Mouse (Mus musculus) stomach, embryonic 14.5 days (tissue): ENCODE data around the gene Daam2. TPM values are rescaled to one million over a fixed set of nuclear protein-coding genes. Genes with fewer than 3 reads are reported as not detected.

Experiments used
- ATAC-seq: fragments of 200-750 bp; cut with Nextera tagmentation; 2 replicates; pipeline ENCODE4 v1.8.0; 2017; ENCODE audit warnings: low read depth, moderate TSS enrichment; ENCODE audit not compliant: insufficient number of reproducible peaks, insufficient read depth, low FRiP score
- H3K27ac ChIP-seq: fragments of 300-500 bp; sonication (generic); 2 replicates; pipeline ENCODE4 v1.5.1; 2014; ENCODE audit warnings: mild to moderate bottlenecking, low read length, moderate library complexity, mixed read lengths
- H3K27me3 ChIP-seq: fragments of 300-500 bp; sonication (generic); 2 replicates; pipeline ENCODE4 v1.6.1; 2014; ENCODE audit warnings: low read length, control low read depth, mixed read lengths; ENCODE audit not compliant: control insufficient read depth, insufficient read depth
- H3K36me3 ChIP-seq: fragments of 300-500 bp; sonication (generic); 2 replicates; pipeline ENCODE4 v1.6.1; 2014; ENCODE audit warnings: mild to moderate bottlenecking, control low read depth, low read length, moderate library complexity, mixed read lengths; ENCODE audit not compliant: control insufficient read depth, insufficient read depth
- H3K4me1 ChIP-seq: fragments of 300-500 bp; sonication (generic); 2 replicates; pipeline ENCODE4 v1.6.1; 2014; ENCODE audit warnings: low read length, control low read depth, mixed read lengths; ENCODE audit not compliant: control insufficient read depth, insufficient read depth
- H3K4me2 ChIP-seq: fragments of 300-500 bp; sonication (generic); replicated peaks from 2 replicates; pipeline ENCODE4 v1.6.1; 2014; ENCODE audit warnings: low read depth, low read length, control low read depth
- H3K4me3 ChIP-seq: fragments of 300-500 bp; sonication (generic); 2 replicates; pipeline ENCODE4 v1.5.1; 2014; ENCODE audit warnings: low read depth, low read length, control low read depth
- H3K9ac ChIP-seq: fragments of 300-500 bp; sonication (generic); replicated peaks from 2 replicates; pipeline ENCODE4 v1.6.1; 2014; ENCODE audit warnings: low read depth, mild to moderate bottlenecking, control low read depth, low read length, moderate library complexity, mixed read lengths
- H3K9me3 ChIP-seq: fragments of 300-500 bp; sonication (generic); 2 replicates; pipeline ENCODE4 v1.6.1; 2016; ENCODE audit warnings: low read depth, low read length, control low read depth; ENCODE audit not compliant: control insufficient read depth
- WGBS: fragments of 180-500 bp; shearing (Covaris S2); extraction: QIAGEN DNeasy Blood & Tissue Kit; methylation state at CpG from one replicate; pipeline ENCODE4 v1.1.7; 2014; 5-methylcytosine and 5-hydroxymethylcytosine counted together
- polyA plus RNA-seq: library from polyadenylated mRNA; unstranded; fragments of >200 nt; fragmentation: Nextera tagmentation; extraction: Ambion mirVana; gene quantifications from 2 replicates; pipeline ENCODE4 v1.2.1, GENCODE M21; 2014

Daam2 gene
- 12.5 TPM in 2 replicates for polyA plus RNA-seq

DNA sequence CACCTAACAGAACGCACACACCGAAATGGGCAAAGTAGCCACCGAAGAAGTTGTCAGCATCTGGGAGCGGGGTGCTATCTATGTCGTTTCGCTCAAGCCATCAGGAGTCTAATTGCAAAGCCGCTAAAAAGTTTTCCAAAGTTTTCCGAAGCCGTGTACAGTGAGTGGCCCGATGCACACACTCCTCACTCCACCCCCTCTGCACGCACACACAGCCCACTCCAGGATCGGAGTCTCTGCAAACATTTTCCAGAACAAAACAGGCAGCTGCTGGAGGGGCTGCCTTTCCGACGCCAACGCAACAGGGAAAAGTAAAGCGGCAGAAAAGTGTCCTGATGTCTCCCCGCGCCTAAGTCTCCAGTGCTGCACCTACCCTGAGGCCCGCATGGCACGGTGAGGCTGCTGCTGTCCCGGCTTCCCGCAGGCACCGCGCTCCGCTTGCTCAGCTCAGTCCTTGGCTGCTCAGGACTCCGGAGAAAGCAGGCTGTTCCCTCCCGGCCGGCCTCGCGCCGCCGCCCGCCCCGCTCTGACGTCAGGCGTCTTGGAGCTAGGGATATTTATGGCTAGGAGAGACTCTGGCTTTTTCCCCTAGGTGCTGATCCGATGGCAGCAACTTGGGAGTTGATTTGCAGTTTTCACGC, at the start of gene Daam2:
TSS of gene Daam2 (minus strand) at position 514 of the 641 bp plus-strand sequence.
- under 1% methylated on average over 38 of the region's 38 CpGs for WGBS
- Histone ChIP-seq H3K4me3 (peak within 1 kb of the TSS; percentile 55), H3K9ac (peak within 1 kb of the TSS; percentile 62), H3K4me1 (peaks cover 10% of the 10 kb centered on the region; the same call in 1 of the 2 replicates), H3K9me3 (no peaks in the 10 kb centered on the region), H3K4me2 (peak within 1 kb of the TSS; percentile 43), H3K36me3 (no peaks in the 10 kb centered on the region), H3K27ac (peak within 1 kb of the TSS; percentile 87), H3K27me3 (no peaks in the 10 kb centered on the region)
- ATAC-seq, result peak; percentile 88

DNA sequence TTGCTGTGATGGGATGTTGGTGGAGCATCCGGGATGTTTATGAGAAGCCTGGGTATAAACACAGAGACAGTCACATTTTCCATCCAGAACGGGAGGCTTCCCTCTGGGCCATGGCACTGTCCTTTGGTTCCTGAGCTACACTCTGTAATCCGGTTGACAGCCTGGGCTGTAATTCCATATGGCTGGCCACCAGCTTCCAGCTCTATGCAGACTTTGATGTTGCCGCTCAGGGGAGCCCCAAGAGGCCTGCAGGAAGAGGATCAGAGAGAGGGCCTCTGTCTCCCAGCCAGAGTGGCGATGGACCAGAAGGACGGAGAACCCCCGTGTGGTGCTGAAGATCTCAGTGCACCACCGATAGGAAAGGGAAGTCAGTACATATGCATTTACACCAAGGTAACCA, 46.2 kb upstream of the Daam2 start:
- Histone ChIP-seq H3K4me2 (no peak overlapping the region), H3K27me3 (no peaks in the 10 kb centered on the region), H3K9ac (no peak overlapping the region), H3K27ac (no peak overlapping the region), H3K4me3 (no peak overlapping the region), H3K4me1 (peaks cover 2% of the 10 kb centered on the region; the same call in 1 of the 2 replicates), H3K36me3 (no peaks in the 10 kb centered on the region), H3K9me3 (no peaks in the 10 kb centered on the region)
- 56% methylated on average over 8 of the region's 8 CpGs for WGBS
- no peak for ATAC-seq

DNA sequence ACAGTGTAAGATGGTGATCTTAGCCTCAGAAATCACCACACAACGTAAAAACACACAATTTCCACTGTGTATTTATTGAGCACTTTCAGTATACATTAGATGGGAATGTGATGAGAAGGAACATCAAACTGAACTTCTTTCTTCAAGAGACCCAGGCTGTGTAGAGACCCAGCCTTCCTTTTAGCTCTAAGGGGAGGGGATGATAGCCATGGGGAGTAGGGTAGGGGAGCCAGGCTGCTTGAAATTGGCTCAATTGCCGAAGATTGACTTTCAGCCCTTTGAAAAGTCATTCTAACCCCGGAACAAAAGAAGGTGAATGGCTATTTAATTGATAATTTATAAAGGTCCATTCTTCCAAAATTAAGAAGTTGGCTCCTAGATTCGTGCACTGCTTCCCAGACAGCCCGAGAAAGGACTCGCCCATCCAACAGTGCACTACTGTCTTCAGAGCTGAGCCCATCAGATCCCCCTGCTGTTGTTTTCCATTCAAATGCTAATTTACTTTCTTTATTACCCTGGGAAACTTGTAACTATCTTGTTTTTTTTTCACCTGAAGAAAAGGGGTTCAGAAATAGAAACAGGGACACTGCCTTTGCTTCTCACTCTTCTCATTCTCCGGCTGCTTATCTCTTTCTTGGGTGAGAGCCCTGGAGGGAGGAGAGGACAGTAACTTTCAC, 43.3 kb upstream of the Daam2 start:
- no peak for ATAC-seq
- 64% methylated on average over 7 of the region's 7 CpGs for WGBS
- Histone ChIP-seq H3K27me3 (no peaks in the 10 kb centered on the region), H3K4me1 (no peaks in the 10 kb centered on the region), H3K27ac (no peak overlapping the region), H3K4me2 (no peak overlapping the region), H3K9me3 (no peaks in the 10 kb centered on the region), H3K4me3 (no peak overlapping the region), H3K36me3 (no peaks in the 10 kb centered on the region), H3K9ac (no peak overlapping the region)

DNA sequence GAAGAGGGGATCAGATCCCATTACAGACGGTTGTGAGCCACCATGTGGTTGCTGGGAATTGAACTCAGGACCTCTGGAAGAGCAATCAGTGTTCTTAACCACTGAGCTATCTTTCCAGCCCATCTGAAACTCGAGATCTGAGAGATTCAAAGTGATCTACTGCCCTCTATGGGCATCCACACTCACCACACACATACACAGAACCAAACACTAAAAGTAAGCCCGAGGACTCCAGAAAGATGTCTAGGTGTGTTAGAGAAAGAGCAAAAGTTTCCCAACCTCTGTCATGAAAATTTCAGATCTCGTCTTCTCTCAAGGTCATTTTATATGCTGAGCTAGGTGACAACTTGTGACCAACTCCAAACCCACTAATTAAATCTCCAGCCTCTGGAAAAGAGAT, 41.3 kb upstream of the Daam2 start:
- no peak overlapping the region for H3K4me2 ChIP-seq
- no peak overlapping the region for H3K9ac ChIP-seq
- H3K27ac ChIP-seq, result no peak overlapping the region
- H3K36me3 ChIP-seq, result no peaks in the 10 kb centered on the region
- no peaks in the 10 kb centered on the region for H3K9me3 ChIP-seq
- H3K4me1 ChIP-seq, result no peaks in the 10 kb centered on the region
- 80% methylated on average over 4 of the region's 4 CpGs for WGBS
- H3K4me3 ChIP-seq, result no peak overlapping the region
- no peaks in the 10 kb centered on the region for H3K27me3 ChIP-seq
- no peak for ATAC-seq

DNA sequence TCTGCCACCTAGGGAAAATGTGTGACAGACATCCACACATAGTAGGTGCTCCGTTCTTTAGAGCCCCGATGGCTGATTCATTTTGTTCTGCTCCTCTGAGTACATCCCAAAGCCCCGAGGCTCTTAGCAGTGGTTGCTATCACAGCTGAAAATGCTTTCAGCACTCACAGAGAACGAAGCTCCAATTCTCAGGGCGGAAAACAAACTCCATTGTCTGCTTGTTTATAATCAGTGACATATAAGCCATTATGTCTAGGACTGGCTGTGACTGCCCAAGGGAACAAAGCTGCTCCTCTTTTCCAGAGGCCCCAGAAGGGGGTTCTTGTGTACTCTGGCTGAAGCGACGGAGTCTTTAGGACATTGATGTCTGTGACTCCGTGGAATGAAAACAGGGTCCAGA, 25.9 kb upstream of the Daam2 start:
- Histone ChIP-seq H3K9me3 (no peaks in the 10 kb centered on the region), H3K4me3 (no peak overlapping the region), H3K9ac (no peak overlapping the region), H3K4me2 (no peak overlapping the region), H3K36me3 (no peaks in the 10 kb centered on the region), H3K27me3 (no peaks in the 10 kb centered on the region), H3K4me1 (no peaks in the 10 kb centered on the region), H3K27ac (no peak overlapping the region)
- 53% methylated on average over 8 of the region's 8 CpGs for WGBS
- no peak for ATAC-seq

DNA sequence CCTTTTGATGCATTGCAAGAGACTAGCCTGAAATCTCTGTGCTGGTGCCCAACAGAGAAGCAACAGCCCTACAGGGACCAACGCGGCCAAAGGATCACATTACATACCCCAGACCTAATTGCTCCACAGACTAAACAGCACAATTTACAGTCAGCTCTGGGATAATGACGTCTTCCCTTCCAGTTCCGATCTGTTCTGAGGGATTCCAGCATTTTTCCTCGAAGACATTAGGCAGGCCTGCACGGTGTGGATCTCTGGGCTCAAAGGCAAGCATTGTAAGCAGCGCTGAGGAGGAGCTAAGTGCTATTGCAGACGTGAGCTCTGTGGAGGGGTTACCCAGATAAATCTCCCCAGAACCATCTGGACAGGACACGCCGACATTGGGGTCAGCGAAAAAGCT, 18.3 kb upstream of the Daam2 start:
- H3K4me1 ChIP-seq, result peaks cover 7% of the 10 kb centered on the region; the same call in 1 of the 2 replicates
- no peak overlapping the region for H3K4me3 ChIP-seq
- ATAC-seq, result peak; percentile 76; the same call in 1 of the 2 replicates
- H3K36me3 ChIP-seq, result no peaks in the 10 kb centered on the region
- H3K27me3 ChIP-seq, result no peaks in the 10 kb centered on the region
- no peak overlapping the region for H3K27ac ChIP-seq
- WGBS, result 27% methylated on average over 11 of the region's 11 CpGs
- no peak overlapping the region for H3K4me2 ChIP-seq
- H3K9me3 ChIP-seq, result no peaks in the 10 kb centered on the region; the same call in 1 of the 2 replicates
- no peak overlapping the region for H3K9ac ChIP-seq

DNA sequence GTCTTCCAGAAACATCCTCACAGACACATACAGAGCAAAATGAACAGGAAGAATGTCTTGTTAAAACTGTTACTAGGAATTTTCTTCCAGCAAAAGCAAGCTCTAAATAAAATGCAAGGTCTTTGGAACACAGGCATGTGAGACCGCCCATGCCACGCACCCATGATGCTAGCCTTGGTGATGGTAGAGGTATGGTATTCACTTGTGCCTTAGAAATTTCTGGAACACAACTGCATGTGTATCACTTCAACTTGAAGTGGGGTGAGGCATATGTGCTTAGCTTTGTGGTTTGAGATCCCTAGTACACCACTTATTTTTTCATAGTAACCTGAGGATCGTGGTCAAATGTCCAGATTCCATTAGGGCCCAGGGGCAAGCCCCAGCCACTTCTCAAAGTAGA, 13.2 kb upstream of the Daam2 start:
- H3K27me3 ChIP-seq, result no peaks in the 10 kb centered on the region
- no peak overlapping the region for H3K4me2 ChIP-seq
- WGBS, result 90% methylated on average over 3 of the region's 3 CpGs
- H3K4me1 ChIP-seq, result 0 out of 2 replicates have a peak, but pooled peaks cover 2% of the 10 kb centered on the region
- H3K36me3 ChIP-seq, result no peaks in the 10 kb centered on the region
- ATAC-seq, result no peak
- H3K9me3 ChIP-seq, result no peaks in the 10 kb centered on the region; the same call in 1 of the 2 replicates
- H3K9ac ChIP-seq, result no peak overlapping the region
- H3K4me3 ChIP-seq, result no peak overlapping the region
- H3K27ac ChIP-seq, result no peak overlapping the region

DNA sequence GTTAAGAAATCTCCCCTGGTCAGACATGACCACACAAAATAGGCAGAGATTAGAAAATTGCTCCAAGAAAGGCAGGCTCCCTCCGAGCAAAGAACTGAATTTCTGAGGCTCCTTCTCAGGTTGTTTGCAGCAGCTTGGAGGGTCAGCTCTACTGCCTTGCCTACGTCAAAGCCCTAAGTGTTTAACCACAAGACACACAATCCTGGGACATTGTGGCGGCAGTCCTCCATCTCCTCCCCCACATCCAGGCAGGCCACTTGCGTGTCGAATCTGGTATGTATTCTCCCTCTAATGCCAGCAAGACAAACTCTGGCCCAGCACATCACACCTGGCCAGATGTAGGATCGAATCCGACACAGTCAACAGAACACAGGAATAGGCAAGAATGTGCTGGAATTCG, 4.6 kb upstream of the Daam2 start:
- ATAC-seq, result no peak
- H3K4me1 ChIP-seq, result peaks cover 3% of the 10 kb centered on the region; the same call in 1 of the 2 replicates
- no peak overlapping the region for H3K9ac ChIP-seq
- H3K9me3 ChIP-seq, result no peaks in the 10 kb centered on the region
- H3K27me3 ChIP-seq, result no peaks in the 10 kb centered on the region
- H3K27ac ChIP-seq, result no peak overlapping the region
- H3K36me3 ChIP-seq, result no peaks in the 10 kb centered on the region
- WGBS, result 73% methylated on average over 8 of the region's 8 CpGs
- no peak overlapping the region for H3K4me2 ChIP-seq
- no peak overlapping the region for H3K4me3 ChIP-seq
